Mouse (Mus musculus) CD4-positive, CD25-positive, alpha-beta regulatory T cell, adult 9 weeks (primary cell): ENCODE measurements around the gene Sfrp5. TPM values are rescaled to one million over a fixed set of nuclear protein-coding genes. Genes with fewer than 3 reads are reported as not detected.

Experiments used
- polyA plus RNA-seq: library from polyadenylated mRNA; unstranded; fragments of 100-300 nt; shearing (Covaris generic); gene quantifications from one replicate; pipeline ENCODE4 v1.2.1, GENCODE M21; 2017

Sfrp5 gene
- not detected for polyA plus RNA-seq

DNA sequence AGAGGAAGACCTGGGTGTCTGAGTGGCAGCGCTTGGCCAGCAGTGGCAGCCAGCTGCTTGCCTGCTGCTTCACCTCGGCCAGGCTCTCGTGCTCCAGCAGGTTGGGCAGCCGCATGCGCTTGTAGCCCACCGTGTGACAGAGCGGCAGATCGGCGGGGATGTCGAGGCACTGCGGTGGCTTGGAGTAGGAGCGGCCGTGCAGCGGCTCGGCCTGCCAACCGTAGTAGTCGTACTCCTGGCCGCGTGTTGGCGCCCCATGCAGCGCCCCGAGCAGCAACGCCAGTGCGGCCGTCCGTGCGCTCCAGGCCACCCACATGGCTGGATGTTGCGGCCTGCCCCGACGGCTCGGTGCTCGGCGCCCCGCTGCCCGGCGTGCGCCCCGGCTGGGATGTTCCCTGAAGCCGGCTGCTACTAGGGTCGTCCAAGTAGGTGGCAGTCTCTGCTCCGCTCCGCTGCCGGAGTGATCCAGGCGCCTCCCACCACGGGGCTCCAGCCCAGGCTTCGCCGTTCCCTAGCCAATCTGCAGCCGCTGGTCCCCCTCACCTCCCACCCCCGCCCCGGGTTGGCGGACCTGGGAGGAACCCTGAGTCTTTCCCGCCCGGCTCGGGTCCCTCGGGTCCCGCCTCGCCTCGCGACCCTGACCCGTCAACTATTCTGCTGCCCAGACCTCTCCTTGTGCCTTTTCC, at the start of gene Sfrp5:
Sfrp5 (minus strand) TSS at position 557 of the 686 bp plus-strand sequence.

GRCm38 (mm10) chr19:42247519-42247918, 45.5 kb upstream of the Sfrp5 start, which contains the start of gene Golga7b:
Gene Golga7b (plus strand): TSS chr19:42247574.

GRCm38 (mm10) chr19:42163764-42164163, 38.3 kb downstream of the Sfrp5 start, which contains the start of gene Zfyve27:
Gene Zfyve27 (plus strand): TSS chr19:42163951.

Other genes starting within 250 kb of the Sfrp5 start
- 94.0 TPM for gene Mms19, start 221.1 kb downstream of the Sfrp5 start, polyA plus RNA-seq
- gene Ubtd1, start 220.5 kb downstream of the Sfrp5 start, polyA plus RNA-seq = 4.8 TPM
- gene Ankrd2, start 166.3 kb downstream of the Sfrp5 start, polyA plus RNA-seq = not detected
- not detected for gene Hoga1, start 156.6 kb downstream of the Sfrp5 start, polyA plus RNA-seq
- not detected for gene 4933411K16Rik, start 150.0 kb downstream of the Sfrp5 start, polyA plus RNA-seq
- 0.76 TPM for gene Morn4, start 115.9 kb downstream of the Sfrp5 start, polyA plus RNA-seq
- 3.6 TPM for gene Pi4k2a, start 111.8 kb downstream of the Sfrp5 start, polyA plus RNA-seq
- gene Avpi1, start 73.2 kb downstream of the Sfrp5 start, polyA plus RNA-seq = 6.5 TPM
- 3.0 TPM for gene Marveld1, start 54.9 kb downstream of the Sfrp5 start, polyA plus RNA-seq
- gene Zfyve27, start 38.3 kb downstream of the Sfrp5 start, polyA plus RNA-seq = 72.8 TPM
- gene Golga7b, start 45.3 kb upstream of the Sfrp5 start, polyA plus RNA-seq = not detected
- gene Crtac1, start 229.5 kb upstream of the Sfrp5 start, polyA plus RNA-seq = not detected